Mouse (Mus musculus) ES-E14 (cell line): ENCODE data around the gene Mast4.

Experiments
- CHD2 ChIP-seq: IDR thresholded peaks from 2 replicates; pipeline ENCODE4 v1.6.1; 2014; ENCODE audit warnings: mild to moderate bottlenecking, low read depth, low read length, inconsistent platforms
- HCFC1 ChIP-seq: IDR thresholded peaks from 2 replicates; pipeline ENCODE4 v1.6.1; 2012; ENCODE audit warnings: low read length, inconsistent platforms, borderline replicate concordance; ENCODE audit not compliant: insufficient read depth
- MAFK ChIP-seq: IDR thresholded peaks from 2 replicates; pipeline ENCODE4 v1.6.1; 2014; ENCODE audit warnings: mild to moderate bottlenecking, low read depth, low read length, inconsistent platforms; ENCODE audit not compliant: insufficient read depth
- ZC3H11A ChIP-seq: IDR thresholded peaks from 2 replicates; pipeline ENCODE4 v1.6.1; 2012; ENCODE audit warnings: low read depth, mild to moderate bottlenecking, inconsistent platforms, low read length, borderline replicate concordance
- ZNF384 ChIP-seq: IDR thresholded peaks from 2 replicates; pipeline ENCODE4 v1.6.1; 2012; ENCODE audit warnings: low read depth, low read length, inconsistent platforms

DNA sequence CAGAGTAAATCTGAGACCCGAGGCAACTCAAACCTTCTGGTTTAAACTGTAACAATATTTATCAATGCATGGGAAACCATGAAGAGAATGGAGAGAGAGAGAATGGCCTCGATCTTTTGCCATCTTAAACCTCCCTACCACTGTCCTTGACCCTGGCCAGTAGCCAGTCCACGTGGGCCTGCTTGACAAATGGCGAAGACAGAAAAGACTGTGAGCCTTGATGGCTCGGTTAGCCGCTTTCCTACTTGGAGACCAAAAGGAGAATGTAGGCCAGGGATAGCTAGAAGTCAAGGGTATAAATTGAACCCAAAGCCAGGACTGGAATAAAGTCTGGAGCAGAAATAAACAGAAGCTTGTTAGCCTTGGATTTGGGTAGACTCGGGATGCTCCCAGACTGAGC, 640.1 kb downstream of the Mast4 start:
- TF ChIP-seq HCFC1, result no peak
- TF ChIP-seq CHD2, result no peak
- TF ChIP-seq MAFK, result no peak
- TF ChIP-seq ZNF384, result no peak
- no peak for TF ChIP-seq ZC3H11A
